Mouse (Mus musculus) CD8-positive naive resting alpha-beta T cell, adult 2 months (primary cell): ENCODE measurements around the gene Krt80.

Experiments used
- DNase-seq, 2 experiments: peaks; one replicate each; pipeline ENCODE4 v3.0.0; 2022; ENCODE audit warnings: low read depth in 2 of 2, low spot score in 2 of 2

Krt80 gene

GRCm38 (mm10) chr15:101318889-101319765 lies 50.8 kb downstream of the Krt80 start:
- no peak for DNase-seq

- no peak for DNase-seq
These were observed 52.0 kb downstream of the Krt80 start for GRCm38 (mm10) chr15:101317814-101318500.

DNA sequence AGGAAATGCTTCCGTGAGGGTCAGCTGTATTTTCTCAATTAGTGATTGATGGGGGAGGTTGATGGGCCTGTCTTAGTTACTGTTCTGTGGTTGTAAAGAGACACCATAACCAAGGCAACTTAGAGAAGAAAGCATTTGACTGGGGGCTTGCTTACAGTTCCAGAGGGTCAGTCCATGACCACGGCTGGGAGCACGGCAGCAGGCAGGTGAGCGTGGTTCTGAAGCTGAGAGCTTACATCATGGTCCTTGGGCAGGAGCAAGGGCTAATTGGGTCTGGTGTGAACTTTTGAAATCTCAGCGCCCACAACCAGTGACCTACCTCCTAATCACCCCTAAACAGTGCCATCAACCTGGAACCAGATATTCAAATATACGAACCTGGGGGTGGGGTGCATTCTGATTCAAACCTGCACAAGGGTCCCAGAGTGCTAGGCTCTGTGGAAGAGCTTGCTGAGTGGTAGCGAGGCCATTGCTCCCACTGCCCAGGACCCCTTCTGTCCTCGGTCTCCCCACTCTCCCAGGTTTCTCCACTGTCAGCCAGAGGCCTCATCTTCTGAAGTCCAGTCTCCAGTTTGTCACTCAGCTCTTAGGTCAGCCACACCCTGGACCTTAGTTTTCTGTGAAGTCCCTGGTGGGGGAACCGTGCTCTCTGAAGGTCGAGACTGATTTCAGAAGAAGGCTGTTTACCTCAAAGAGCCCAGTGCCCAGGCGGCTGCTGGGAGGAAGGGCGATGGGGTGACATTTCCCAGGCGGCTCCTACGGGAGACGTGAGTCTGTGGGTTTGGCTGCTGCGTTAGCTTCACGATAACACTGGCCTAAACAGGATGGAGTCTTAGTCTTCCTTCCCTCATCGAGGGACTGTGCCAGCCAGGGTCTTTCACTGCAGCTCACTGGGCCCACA lies 52.8 kb downstream of the Krt80 start:
- no peak for DNase-seq

- no peak for DNase-seq
These were observed 53.6 kb downstream of the Krt80 start for GRCm38 (mm10) chr15:101316279-101316912.

DNA sequence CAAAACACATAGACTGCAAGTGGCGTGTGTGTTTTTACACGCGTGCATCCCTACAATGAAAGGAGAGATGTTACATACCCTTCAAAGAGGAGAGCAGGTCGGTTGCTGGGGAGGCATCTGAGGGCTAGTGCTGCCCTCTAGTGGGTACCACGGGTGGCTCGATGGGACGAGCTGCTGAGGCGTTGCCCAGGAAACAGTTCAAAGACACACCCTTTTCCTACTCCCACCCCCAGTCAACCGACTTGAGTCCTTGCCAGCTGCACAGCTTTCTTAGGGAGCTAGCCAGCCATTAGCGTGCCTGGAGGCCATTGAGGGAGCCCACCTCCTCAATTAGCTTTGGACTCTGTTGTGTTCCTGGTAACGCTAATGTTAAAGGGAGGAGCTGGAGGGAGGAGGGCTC lies 54.1 kb downstream of the Krt80 start:
- peak; percentile 83 to 87 for DNase-seq

- DNase-seq, result no peak
These were observed 54.6 kb downstream of the Krt80 start for GRCm38 (mm10) chr15:101315378-101315777.

- DNase-seq, result no peak
These were observed 58.0 kb downstream of the Krt80 start for GRCm38 (mm10) chr15:101312006-101312405.

DNA sequence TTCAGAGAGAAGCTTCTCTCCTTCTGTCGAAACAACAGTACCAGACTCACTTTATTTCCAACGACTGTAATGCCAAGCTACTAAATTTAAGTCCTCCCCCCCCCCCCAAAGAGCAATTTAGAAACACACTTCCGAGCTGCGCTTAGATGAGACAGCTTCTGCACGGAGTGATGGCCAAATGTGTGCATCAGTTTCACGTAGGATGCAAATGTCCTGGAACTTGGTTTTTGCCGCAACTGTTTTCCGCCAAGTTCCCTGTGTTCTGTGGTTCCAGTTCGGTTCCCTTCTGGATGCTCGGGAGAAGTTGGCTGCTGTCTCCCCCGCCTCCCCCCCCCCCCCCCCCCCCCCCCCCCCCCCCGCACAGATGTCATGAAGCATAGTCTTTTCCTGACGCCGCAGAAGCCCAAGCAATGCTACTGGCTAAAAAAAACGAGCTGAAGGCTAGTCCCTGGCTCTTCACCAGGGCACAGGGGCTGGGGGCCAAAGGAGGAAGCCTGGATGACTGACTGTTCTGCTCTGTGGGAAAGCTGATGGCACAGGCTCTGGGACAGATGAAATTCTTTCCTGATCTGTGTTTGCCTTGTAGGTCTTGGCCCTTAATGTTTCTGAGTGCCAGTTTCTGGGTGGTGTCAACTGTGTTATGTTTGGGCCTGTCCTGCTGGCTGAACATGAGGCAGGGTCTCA lies 58.7 kb downstream of the Krt80 start:
- no peak for DNase-seq

DNA sequence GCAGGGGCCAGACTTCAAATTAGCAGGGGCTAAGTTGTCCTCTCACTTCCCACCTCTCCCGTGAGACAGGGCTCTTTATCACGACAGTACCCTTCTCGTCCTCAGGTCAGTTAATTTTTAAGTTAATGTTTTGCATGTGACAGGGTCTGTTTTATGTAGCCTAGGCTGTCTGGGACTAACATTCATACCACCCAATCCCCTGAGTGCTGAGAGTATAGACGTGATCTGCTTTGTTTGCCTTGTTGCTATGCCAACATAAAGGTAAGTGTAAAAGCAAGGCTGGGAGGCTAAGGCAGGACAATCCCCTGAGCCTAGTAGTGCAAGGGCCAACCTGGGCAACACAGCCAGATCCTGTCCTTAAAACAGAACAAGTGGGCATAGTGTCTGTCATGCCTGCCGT lies 60.5 kb downstream of the Krt80 start:
- no peak for DNase-seq

DNA sequence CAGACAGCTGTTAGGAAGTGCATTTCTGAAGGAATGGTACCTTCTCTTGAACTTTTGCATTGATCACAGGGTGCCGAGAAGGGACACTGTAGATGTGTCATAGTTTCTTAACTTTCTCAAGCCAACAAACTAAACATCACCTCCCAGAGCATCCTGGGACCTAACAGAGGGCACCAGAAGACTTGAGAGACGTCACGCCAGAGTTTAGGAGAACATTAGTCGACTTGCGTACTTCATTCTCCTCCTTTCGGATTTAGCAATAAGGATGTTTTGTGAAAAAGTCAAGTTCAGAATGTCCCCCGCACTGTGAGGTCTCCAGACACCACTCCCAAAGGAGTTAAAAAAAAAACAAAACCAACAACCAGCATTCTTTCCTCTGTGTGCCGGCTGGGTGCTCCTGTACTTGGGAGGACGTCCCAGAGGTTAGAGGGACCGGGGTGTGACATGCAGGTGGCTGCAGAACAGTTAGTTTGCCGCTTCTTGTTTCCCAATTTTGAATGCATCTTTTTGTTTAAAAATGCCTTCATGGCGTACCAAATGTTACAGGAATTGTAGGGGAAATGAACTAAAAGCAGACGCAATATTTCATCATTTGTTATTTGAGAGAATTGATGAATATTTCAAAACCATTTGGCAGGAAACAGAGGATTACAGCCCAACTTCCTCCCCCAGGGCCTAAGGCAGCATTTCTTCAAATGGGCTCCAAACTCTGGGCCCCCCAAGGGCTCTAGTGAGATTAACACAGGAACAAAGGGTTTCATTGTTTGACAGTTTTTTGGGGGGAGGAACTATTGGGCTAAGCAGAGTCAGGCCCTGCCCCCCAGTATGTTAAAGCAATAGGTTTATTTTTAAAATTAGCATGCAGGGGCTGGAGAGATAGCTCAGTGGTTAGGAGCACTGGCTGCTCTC lies 61.3 kb downstream of the Krt80 start:
- DNase-seq, result no peak

DNA sequence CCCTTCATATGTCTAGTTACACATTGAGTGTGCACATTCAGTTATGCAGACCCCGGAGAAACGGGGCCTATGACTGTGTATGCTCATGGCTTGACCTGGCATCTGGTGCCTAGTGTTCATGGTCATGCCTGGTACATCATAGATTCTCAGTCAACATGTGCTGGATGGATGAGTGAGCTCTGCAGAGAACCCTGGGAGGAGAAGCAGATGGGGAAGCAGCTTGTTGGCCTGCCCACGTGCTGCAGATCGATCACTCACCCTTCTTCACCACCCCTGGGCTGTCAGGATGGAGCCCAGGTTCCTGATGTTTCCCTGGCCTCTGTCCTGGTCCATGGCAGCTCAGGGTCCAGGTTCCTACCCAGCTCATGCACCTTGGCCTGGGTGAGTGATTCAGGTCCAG lies 63.5 kb downstream of the Krt80 start:
- no peak for DNase-seq

GRCm38 (mm10) chr15:101303830-101304229 lies 66.1 kb downstream of the Krt80 start:
- DNase-seq, result no peak

DNA sequence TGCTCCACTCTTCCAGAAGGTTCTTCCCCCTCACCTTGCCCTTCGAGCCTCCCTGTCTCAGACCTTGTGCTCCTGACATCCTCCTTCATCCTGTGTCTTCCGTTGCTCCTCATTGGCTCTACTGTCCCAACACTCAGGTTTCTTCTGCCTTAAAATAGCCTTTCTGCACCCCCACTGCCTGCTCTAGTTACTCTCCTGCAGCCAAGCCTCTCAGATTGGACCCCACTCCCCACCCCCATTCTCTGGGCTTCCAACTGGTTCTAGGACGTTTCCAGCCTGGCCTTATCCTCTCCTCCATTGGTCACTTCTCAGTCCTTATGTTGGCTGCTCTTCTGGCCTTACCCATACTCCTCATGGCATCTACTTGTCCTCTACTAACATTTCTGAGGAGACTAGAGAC lies 67.8 kb downstream of the Krt80 start:
- DNase-seq, result no peak

- DNase-seq, result no peak
These were observed 69.8 kb downstream of the Krt80 start for GRCm38 (mm10) chr15:101300128-101300527.

DNA sequence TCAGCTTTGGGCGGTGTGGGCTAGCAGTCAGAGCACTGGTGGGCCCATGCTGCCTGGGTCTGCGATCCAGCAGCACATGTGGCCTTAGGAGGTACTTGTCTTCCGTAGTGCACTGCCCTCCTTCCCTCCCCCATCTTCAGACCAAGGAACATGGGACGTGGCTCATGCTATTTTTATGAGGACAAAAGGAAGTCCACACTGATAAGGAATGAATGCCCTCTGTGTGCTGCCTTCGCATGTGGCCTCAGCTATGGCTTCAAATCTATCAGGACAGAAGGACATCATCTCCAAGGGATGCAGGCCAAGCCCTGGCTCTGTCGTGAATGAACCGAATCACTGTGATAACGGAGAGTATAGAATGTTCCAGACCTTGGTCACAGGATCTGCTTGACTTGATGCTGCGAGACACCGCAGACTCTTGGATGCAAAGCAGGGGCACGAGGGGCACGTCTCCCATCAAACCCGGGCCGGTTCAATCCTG lies 70.4 kb downstream of the Krt80 start:
- DNase-seq, result no peak

GRCm38 (mm10) chr15:101298550-101298949 lies 71.4 kb downstream of the Krt80 start:
- no peak for DNase-seq

DNA sequence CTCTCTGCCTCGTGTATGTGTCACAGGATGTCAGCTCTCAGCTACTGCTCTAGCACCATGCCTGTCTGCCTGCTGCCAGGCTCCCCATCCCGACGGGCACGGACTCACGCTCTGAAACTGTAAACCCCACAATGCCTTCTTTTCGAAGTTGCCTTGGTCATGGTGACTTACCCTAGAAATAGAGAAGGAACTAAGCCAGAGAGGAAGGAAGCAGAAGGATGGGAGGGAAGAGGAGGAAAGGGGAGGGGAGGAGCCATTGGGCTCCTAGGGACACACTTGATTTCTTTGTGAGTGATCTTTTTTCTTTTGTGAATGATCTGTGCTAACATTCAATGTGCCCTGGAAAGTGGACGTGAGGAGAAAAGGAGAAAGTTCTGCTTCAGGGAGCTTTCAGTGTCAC lies 72.0 kb downstream of the Krt80 start:
- DNase-seq, result no peak
